Mouse (Mus musculus) E14TG2a.4 (cell line): ENCODE measurements around the gene Ptov1.

Experiments
- H3K27me3 ChIP-seq: 2 replicates; pipeline ENCODE4 v1.6.1; 2014; ENCODE audit warnings: low read length, control low read depth; ENCODE audit not compliant: insufficient read depth
- H3K36me3 ChIP-seq: 2 replicates; pipeline ENCODE4 v1.6.1; 2014; ENCODE audit warnings: low read length, control low read depth; ENCODE audit not compliant: insufficient read depth
- H3K4me1 ChIP-seq: replicated peaks from 2 replicates; pipeline ENCODE4 v1.6.1; 2014; ENCODE audit warnings: low read depth, low read length, control low read depth
- H3K4me3 ChIP-seq: replicated peaks from 2 replicates; pipeline ENCODE4 v1.5.1; 2014; ENCODE audit warnings: mild to moderate bottlenecking, low read length
- H3K9me3 ChIP-seq: 2 replicates; pipeline ENCODE4 v1.6.1; 2014; ENCODE audit warnings: low read length, control low read depth
- CTCF ChIP-seq: conservative IDR thresholded peaks from 2 replicates; pipeline ENCODE4 v1.5.1; 2014; ENCODE audit warnings: low read length
- NANOG ChIP-seq: IDR thresholded peaks from 2 replicates; pipeline ENCODE4 v1.6.1; 2014; ENCODE audit warnings: borderline replicate concordance, low read length, mixed read lengths
- POU5F1 ChIP-seq: IDR thresholded peaks from 2 replicates; pipeline ENCODE4 v1.6.1; 2014; ENCODE audit warnings: low read length, borderline replicate concordance

Ptov1 gene

GRCm38 (mm10) chr7:44864595-44865542 is 4.7 kb downstream of the Ptov1 start:
- Histone ChIP-seq H3K9me3 (no peaks in the 10 kb centered on the region), H3K27me3 (no peaks in the 10 kb centered on the region), H3K36me3 (peaks cover 62% of the 10 kb centered on the region), H3K4me3 (no peak overlapping the region; the same call in 1 of the 2 replicates), H3K4me1 (peaks cover 83% of the 10 kb centered on the region)
- no peak for TF ChIP-seq POU5F1
- no peak for TF ChIP-seq NANOG
- TF ChIP-seq CTCF, result no peak

- H3K4me3 ChIP-seq, result peak overlapping the region; percentile 45; the same call in 1 of the 2 replicates
- peaks cover 62% of the 10 kb centered on the region for H3K36me3 ChIP-seq
- no peaks in the 10 kb centered on the region for H3K9me3 ChIP-seq
- peaks cover 90% of the 10 kb centered on the region for H3K4me1 ChIP-seq
- H3K27me3 ChIP-seq, result no peaks in the 10 kb centered on the region
- TF ChIP-seq CTCF (no peak), NANOG (no peak), POU5F1 (no peak)
Observed at GRCm38 (mm10) chr7:44863982-44864494, 5.5 kb downstream of the Ptov1 start.

- TF ChIP-seq NANOG (no peak), POU5F1 (no peak), CTCF (no peak)
- H3K4me1 ChIP-seq, result peaks cover 92% of the 10 kb centered on the region
Observed at GRCm38 (mm10) chr7:44863210-44863609, 6.4 kb downstream of the Ptov1 start.

GRCm38 (mm10) chr7:44862434-44862833 is 7.2 kb downstream of the Ptov1 start:
- Histone ChIP-seq H3K4me1 (peaks cover 89% of the 10 kb centered on the region), H3K4me3 (no peak overlapping the region), H3K27me3 (no peaks in the 10 kb centered on the region), H3K36me3 (peaks cover 68% of the 10 kb centered on the region), H3K9me3 (no peaks in the 10 kb centered on the region)
- TF ChIP-seq CTCF (no peak), NANOG (no peak), POU5F1 (no peak)

More at GRCm38 (mm10) chr7:44863210-44863609, 6.4 kb downstream of the Ptov1 start:
- Histone ChIP-seq H3K4me3 (peak overlapping the region; percentile 45), H3K36me3 (peaks cover 68% of the 10 kb centered on the region), H3K9me3 (no peaks in the 10 kb centered on the region), H3K27me3 (no peaks in the 10 kb centered on the region)

- Histone ChIP-seq H3K27me3 (no peaks in the 10 kb centered on the region), H3K4me3 (0 out of 2 replicates have a peak overlapping the region, but pooled peaks have one; percentile 37), H3K36me3 (peaks cover 62% of the 10 kb centered on the region), H3K4me1 (peaks cover 84% of the 10 kb centered on the region), H3K9me3 (no peaks in the 10 kb centered on the region)
- no peak for TF ChIP-seq POU5F1
- TF ChIP-seq CTCF, result no peak
- TF ChIP-seq NANOG, result no peak
Observed at GRCm38 (mm10) chr7:44861429-44861816, 8.2 kb downstream of the Ptov1 start.

GRCm38 (mm10) chr7:44860576-44861428 is 8.8 kb downstream of the Ptov1 start:
- no peak for TF ChIP-seq POU5F1
- TF ChIP-seq CTCF, result peak; percentile 86
- H3K27me3 ChIP-seq, result no peaks in the 10 kb centered on the region
- peaks cover 84% of the 10 kb centered on the region for H3K4me1 ChIP-seq
- no peaks in the 10 kb centered on the region for H3K9me3 ChIP-seq
- peak overlapping the region; percentile 37 for H3K4me3 ChIP-seq
- peaks cover 55% of the 10 kb centered on the region for H3K36me3 ChIP-seq

GRCm38 (mm10) chr7:44859896-44860295 is 9.7 kb downstream of the Ptov1 start:
- no peak for TF ChIP-seq NANOG
- TF ChIP-seq CTCF, result no peak
- no peak for TF ChIP-seq POU5F1
- no peak overlapping the region for H3K4me3 ChIP-seq
- H3K27me3 ChIP-seq, result no peaks in the 10 kb centered on the region

GRCm38 (mm10) chr7:44857905-44858304 is 11.7 kb downstream of the Ptov1 start:
- Histone ChIP-seq H3K4me1 (peaks cover 80% of the 10 kb centered on the region), H3K36me3 (peaks cover 34% of the 10 kb centered on the region), H3K4me3 (peak overlapping the region; percentile 98), H3K9me3 (no peaks in the 10 kb centered on the region), H3K27me3 (no peaks in the 10 kb centered on the region)
- TF ChIP-seq NANOG (no peak), CTCF (no peak), POU5F1 (no peak)

More at GRCm38 (mm10) chr7:44859896-44860295, 9.7 kb downstream of the Ptov1 start:
- Histone ChIP-seq H3K36me3 (peaks cover 49% of the 10 kb centered on the region), H3K9me3 (no peaks in the 10 kb centered on the region), H3K4me1 (peaks cover 84% of the 10 kb centered on the region)
